Mouse (Mus musculus) kidney, embryonic 14.5 days (tissue): ENCODE measurements around the gene Parp9. TPM values are rescaled to one million over a fixed set of nuclear protein-coding genes. Genes with fewer than 3 reads are reported as not detected.

Experiments used
- ATAC-seq: fragments of 200-750 bp; cut with Nextera tagmentation; 2 replicates; pipeline ENCODE4 v1.8.0; 2017; ENCODE audit warnings: moderate number of reproducible peaks, mild to moderate bottlenecking, moderate TSS enrichment, moderate library complexity; ENCODE audit not compliant: low FRiP score, low TSS enrichment
- H3K27ac ChIP-seq: fragments of 300-500 bp; sonication (generic); 2 replicates; pipeline ENCODE4 v1.5.1; 2014; ENCODE audit warnings: low read depth, mild to moderate bottlenecking, low read length, moderate library complexity, mixed read lengths
- H3K27me3 ChIP-seq: fragments of 300-500 bp; sonication (generic); 2 replicates; pipeline ENCODE4 v1.6.1; 2014; ENCODE audit warnings: mild to moderate bottlenecking, low read length; ENCODE audit not compliant: control insufficient read depth, insufficient read depth
- H3K36me3 ChIP-seq: fragments of 300-500 bp; sonication (generic); 2 replicates; pipeline ENCODE4 v1.6.1; 2014; ENCODE audit warnings: low read length, mixed read lengths; ENCODE audit not compliant: control insufficient read depth, insufficient read depth
- H3K4me1 ChIP-seq: fragments of 300-500 bp; sonication (generic); 2 replicates; pipeline ENCODE4 v1.6.1; 2014; ENCODE audit warnings: low read length, mixed read lengths; ENCODE audit not compliant: control insufficient read depth, insufficient read depth
- H3K4me2 ChIP-seq: fragments of 300-500 bp; sonication (generic); replicated peaks from 2 replicates; pipeline ENCODE4 v1.6.1; 2014; ENCODE audit warnings: low read depth, mild to moderate bottlenecking, low read length
- H3K4me3 ChIP-seq: fragments of 300-500 bp; sonication (generic); 2 replicates; pipeline ENCODE4 v1.5.1; 2014; ENCODE audit warnings: mild to moderate bottlenecking, low read length
- H3K9ac ChIP-seq: fragments of 300-500 bp; sonication (generic); 2 replicates; pipeline ENCODE4 v1.6.1; 2014; ENCODE audit warnings: low read depth, mild to moderate bottlenecking, low read length, moderate library complexity
- H3K9me3 ChIP-seq: fragments of 300-500 bp; sonication (generic); 2 replicates; pipeline ENCODE4 v1.6.1; 2016; ENCODE audit warnings: low read length; ENCODE audit not compliant: control insufficient read depth
- WGBS: fragments of 180-500 bp; shearing (Covaris S2); extraction: QIAGEN DNeasy Blood & Tissue Kit; methylation state at CpG from one replicate; pipeline ENCODE4 v1.1.7; 2014; 5-methylcytosine and 5-hydroxymethylcytosine counted together
- polyA plus RNA-seq: library from polyadenylated mRNA; unstranded; fragments of >200 nt; fragmentation: Nextera tagmentation; extraction: Ambion mirVana; gene quantifications from 2 replicates; pipeline ENCODE4 v1.2.1, GENCODE M21; 2014

Parp9 gene
- polyA plus RNA-seq, 1 experiment from 2014 or later, result 3.2 TPM

GRCm38 (mm10) chr16:36016335-36016734, 78.1 kb downstream of the Parp9 start:
- ATAC-seq, result no peak
- no peak overlapping the region for H3K4me2 ChIP-seq
- H3K27me3 ChIP-seq, result no peaks in the 10 kb centered on the region
- no peaks in the 10 kb centered on the region for H3K9me3 ChIP-seq
- H3K4me3 ChIP-seq, result no peak overlapping the region
- H3K4me1 ChIP-seq, result no peaks in the 10 kb centered on the region
- peaks cover 48% of the 10 kb centered on the region for H3K36me3 ChIP-seq
- WGBS, result 94% methylated on average over 1 of the region's 1 CpGs
- H3K27ac ChIP-seq, result no peak overlapping the region
- no peak overlapping the region for H3K9ac ChIP-seq

Other genes with a start within 250 kb of the Parp9 start
- gene Dirc2, start 169.1 kb upstream of the Parp9 start, polyA plus RNA-seq, result 14.3 and 17.9 TPM in 2 replicates
- gene Hspbap1, start 168.1 kb upstream of the Parp9 start, polyA plus RNA-seq, result 12.6 and 18.5 TPM in 2 replicates
- gene Parp14, start 66.9 kb upstream of the Parp9 start, polyA plus RNA-seq, result 0.36 and 0.81 TPM in 2 replicates
- gene Dtx3l, start 681 bp downstream of the Parp9 start, polyA plus RNA-seq, result 1.7 and 3.2 TPM in 2 replicates
- 25.1 and 44.6 TPM in 2 replicates for gene Kpna1, start 40.3 kb downstream of the Parp9 start, polyA plus RNA-seq
- 8.6 and 9.6 TPM in 2 replicates for gene Wdr5b, start 102.7 kb downstream of the Parp9 start, polyA plus RNA-seq
- gene Fam162a, start 133.1 kb downstream of the Parp9 start, polyA plus RNA-seq, result 283 and 349 TPM in 2 replicates
- 99.3 and 115 TPM in 2 replicates for gene Ccdc58, start 133.2 kb downstream of the Parp9 start, polyA plus RNA-seq
- 0.13 TPM in 1 of 2 replicates, not detected in the other for gene Csta1, start 192.8 kb downstream of the Parp9 start, polyA plus RNA-seq
- gene Stfa2l1, start 218.3 kb downstream of the Parp9 start, polyA plus RNA-seq, result not detected in 2 replicates
- gene Gm5483, start 245.7 kb downstream of the Parp9 start, polyA plus RNA-seq, result not detected in 2 replicates